Mouse (Mus musculus): Measurements from ENCODE around the gene Atxn1l.

Gene Atxn1l

DNA sequence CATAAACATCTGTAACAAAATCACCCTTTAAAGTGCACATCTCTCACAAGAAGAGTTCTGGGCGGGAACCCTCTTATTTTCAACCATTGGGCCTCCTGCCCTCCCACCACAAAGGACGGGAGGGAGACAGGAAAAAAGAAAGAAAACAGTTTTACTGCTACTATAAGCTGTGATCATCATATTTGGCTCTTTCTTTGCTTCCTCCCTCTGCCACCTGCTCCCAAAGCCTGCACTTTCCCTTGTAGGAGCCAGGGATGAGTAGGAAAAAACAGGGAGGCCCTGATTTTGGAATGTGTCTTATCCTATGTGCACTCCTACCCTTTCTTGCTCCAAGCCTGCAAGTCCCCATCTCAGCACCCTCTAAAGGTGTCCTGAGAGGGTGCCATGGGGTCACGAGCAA lies 6.5 kb downstream of the Atxn1l start:
- DNase-seq (ENCODE audit: low spot score in 2 of 2), result no peak

DNA sequence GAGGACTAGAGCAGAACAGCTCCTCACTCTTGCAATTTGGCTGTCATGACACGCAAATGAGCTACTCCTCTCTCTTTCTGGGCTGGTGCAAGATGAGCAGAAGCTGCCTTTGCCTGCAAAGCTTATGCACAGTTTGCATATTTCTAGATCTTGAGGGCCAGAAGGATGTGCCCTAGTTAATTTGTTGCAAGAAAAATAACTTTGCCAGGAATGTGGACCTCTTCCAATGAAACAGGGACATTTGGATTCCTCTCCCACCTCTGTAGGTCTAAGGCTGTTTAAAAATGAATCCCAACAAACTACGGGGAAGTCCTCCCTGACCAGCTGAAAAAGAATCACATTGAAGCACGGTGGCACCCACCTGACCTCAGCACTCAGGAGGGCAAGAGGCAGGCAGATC lies 12.4 kb downstream of the Atxn1l start:
- DNase-seq (ENCODE audit: low spot score in 2 of 2), result no peak

DNA sequence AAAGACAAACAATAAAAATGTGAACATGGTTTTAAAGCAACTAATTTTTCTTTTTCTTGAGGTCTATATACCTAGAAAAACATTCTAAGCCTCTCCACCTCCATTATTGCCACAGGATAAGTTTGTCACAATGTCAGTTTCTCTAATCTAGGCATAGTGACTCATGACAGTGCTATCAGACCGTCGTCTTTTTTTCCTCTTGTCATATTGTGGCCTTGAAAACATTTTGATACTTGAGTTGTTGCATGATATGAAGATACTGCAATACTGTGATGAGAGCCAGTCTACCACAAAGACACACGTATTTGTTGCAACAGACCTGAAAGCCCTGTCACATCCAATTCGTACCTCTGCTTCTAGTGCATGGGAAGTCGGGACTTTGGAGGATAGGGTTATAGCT lies 22.6 kb downstream of the Atxn1l start:
- DNase-seq (ENCODE audit: low spot score in 2 of 2), result no peak

DNA sequence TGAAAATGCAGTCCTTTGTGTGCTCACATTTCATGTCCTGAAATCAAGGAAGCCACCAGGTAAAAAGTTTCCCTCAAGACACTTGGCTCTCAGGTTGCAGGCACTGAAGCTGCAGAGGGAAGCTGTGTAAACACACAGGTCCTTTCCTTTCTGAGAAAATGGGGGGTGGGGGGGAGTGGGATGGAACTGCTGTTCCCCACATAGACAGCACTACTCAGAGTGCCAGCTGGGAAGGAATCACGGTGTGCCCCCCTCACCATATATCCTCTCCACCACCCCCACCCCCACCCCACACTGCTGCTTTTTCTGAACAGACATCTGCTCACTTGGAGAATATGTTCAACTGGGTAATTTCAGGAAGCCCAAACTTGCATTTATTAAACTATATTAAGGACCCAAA lies 25.0 kb downstream of the Atxn1l start:
- no peak for DNase-seq (ENCODE audit: low spot score in 2 of 2)

DNA sequence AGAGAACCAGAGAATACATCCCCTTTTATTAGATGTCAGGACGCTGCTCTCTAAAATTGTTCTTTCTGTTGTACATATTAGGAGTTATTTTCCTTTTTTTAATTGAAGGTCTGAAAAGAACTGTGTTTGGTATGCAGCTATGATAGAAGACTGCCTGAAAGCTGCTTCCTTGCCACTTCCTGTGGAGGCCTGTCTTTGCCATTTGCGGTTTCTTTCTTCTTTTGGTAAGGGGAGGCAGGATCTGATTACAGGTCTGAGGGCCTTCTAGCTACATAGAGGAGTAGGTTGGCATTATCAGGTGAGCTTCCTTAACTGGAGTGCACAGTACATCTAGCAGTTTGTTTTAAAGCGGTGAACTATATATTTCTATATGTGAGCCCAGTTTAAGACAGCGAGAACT lies 29.6 kb downstream of the Atxn1l start:
- no peak for DNase-seq (ENCODE audit: low spot score in 2 of 2)

DNA sequence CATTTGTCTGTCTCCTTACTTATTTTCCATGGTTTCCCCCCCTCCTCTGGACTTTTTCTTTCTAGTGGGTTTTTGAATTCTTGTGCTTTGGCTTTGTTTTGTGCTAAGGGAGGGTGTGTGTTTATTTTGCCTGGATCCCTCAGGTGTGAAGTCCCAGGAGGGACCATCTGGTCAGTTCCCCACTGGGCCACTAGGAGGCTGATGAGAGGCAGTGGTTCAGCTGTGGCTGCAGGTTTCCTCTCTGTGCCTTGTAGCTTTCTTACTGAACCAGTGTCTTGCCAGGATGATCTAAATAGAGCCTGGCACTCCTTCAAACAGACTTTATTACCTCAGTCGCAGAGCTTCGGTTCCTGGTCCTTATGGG lies 30.7 kb downstream of the Atxn1l start:
- peak; percentile 88 to 95 for DNase-seq (ENCODE audit: low spot score in 2 of 2)

DNA sequence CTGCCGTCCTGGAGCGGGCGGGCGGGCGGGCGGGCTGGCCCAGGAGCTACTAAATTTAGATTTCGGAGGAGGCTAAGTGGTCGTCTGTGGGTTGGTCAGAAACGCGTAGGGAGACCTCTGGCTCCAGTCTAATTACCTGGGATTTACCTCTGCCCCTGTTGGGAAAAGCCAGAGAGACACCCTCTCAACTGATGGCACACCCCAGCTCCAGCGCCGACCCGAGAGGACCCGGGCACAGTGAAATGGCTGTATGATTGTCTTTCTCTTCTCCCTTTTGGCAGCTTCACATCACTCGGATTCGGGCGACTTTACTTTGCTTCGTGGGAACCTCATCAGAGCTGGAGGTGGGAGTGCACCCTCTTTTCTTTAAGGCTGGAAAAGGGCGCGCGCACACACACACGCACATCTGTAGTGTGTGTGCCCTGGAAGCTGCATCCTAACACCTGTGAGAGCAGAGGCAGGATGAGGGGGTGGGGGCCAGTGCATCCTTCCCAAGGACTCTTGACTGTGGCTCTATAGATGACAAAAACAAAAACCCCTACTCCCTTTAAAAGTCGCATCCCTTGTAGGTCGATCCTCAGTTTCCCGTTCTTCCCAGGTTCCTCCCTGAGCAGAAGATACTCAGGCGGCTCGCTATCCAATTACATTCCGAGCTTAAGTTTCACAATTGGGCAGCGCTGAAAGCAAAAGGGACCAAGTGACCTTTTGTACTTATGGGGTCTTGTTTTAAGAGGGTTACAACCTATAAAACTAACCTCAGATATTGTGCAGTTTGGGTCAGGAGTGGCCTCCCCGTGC lies 31.3 kb downstream of the Atxn1l start:
- DNase-seq (ENCODE audit: low spot score in 2 of 2), result peak; percentile 23 to 75

DNA sequence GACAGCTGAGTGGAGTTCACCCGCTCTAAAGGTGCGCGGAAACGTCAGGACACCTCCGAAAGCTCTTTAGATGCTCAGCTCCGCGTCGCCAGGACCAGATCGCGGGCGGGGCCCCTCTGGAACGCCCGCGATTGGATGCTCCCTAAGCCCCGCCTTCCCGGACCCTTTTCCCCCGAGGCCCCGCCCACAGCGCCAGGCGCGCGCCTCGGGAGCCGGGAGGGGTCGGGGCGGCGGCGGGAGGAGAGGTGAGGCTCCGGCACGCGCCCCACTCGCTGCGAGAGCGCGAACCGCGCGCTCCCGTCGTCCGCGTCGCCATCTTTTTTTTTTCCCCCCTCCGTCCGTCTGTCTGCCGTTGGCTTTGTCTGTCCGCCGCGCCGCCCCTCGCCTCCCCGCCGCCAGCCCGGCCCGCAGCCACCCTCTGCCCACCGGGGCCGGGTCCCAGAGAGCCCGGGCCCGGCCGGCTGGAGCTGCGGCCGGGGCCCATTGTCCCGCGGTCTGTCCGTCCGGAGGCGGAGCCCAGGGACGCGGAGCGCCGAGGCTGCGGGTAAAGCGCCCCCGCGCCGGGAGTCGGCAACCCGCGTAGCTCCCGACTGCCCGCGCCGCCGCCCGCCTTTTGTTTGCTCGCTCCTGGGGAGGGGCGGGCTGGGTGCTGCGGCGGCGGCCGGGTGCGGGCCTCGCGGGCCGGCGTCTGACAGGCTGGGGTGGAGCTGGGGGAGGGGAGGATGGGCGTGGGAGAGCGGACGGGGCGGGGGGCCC lies 32.0 kb downstream of the Atxn1l start, which contains the start of gene Zfp821:
Gene Zfp821, plus strand, starts transcription at position 227 of the 756 bp plus-strand sequence.
- peak; percentile 96 to 97 for DNase-seq (ENCODE audit: low spot score in 2 of 2)

DNA sequence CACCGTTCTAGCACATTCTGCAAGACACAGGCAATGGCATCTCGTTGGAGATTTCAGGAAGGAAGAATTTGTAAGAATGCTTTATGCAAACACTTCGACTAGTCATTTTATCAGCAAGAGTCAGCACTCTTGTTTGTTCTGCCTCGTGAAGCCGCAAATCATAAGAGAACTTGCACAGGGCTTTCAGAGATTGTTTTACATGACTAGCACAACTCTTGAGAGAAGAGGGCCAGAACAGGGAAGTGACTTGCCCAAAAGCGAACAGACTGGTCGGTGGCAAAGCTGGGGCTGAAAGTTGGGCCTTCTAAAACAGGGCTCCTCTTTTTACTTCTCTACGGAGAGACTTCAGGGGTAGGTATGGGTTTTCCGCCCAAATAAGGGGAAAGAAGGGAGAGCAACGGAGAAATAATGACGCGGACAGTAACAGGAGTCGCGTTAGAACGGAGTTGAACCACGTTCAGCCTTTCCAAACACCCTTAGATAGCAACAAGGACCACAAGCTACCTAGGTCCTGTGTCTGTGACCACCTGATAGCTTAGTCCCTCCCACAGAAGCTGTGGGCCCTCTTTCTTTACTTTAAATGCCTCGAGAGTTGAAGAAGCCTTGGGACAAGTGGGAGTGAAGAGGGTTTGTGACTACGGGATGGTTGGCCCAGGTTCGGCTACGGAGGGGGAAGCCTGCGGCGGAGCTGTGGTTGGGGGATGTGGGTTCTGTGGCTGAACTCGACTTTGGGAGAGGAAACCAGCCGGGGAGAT lies 32.8 kb downstream of the Atxn1l start:
- no peak for DNase-seq (ENCODE audit: low spot score in 2 of 2)

DNA sequence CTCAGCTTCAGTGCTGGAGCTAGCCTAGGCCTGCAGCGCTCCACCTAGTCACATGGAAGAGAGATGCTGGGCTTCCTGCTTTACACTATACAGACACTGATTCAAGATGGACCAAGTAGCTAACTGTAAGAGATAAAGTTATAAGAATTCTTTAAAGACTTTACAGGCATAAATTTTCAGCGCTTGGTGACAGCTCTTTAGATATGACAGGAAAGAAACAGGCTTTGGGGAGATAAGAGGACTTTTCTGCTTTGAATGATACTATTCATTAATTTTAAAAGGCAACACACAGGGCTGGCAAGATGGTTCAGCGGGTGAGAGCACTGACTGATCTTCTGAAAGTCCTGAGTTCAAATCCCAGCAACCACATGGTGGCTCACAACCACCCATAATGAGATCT lies 39.1 kb downstream of the Atxn1l start:
- DNase-seq (ENCODE audit: low spot score in 2 of 2), result no peak

DNA sequence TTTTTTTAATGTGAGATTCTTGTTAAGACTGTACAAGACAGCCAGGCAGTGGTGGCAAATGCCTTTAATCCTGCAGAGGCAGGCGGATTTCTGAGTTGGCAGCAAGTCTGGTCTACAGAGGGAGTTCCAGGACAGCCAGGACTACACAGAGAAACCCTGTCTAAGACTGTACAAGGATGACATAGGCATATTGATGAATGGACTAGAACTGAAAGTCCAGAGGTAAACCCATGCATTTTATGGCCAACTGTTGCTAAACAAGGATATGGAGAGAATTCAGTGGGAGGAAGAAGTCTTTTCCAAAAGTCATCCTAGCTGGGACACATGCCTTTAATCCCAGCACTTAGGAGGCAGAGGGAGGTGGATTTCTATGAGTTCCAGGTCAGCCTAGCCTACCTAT lies 39.8 kb downstream of the Atxn1l start:
- DNase-seq (ENCODE audit: low spot score in 2 of 2), result no peak

DNA sequence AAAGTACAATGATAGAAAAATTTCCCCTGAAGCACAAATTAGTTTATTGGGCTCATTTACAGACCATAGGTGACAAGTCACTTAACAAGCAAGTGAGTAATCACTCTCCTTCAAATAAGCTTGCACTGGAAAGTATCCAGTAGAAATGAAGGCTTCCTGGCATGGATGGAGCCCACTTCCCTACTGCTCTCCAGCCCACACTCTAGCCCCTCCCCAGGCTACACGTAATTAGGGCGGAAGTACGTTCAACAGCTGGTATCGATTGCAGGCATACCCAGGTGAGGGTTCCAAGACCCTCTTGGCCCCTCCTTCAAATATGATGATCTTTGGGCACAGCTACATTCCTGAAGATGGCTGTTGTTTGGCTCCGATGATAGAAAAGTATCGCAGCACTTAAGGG lies 43.4 kb downstream of the Atxn1l start:
- no peak for DNase-seq (ENCODE audit: low spot score in 2 of 2)

DNA sequence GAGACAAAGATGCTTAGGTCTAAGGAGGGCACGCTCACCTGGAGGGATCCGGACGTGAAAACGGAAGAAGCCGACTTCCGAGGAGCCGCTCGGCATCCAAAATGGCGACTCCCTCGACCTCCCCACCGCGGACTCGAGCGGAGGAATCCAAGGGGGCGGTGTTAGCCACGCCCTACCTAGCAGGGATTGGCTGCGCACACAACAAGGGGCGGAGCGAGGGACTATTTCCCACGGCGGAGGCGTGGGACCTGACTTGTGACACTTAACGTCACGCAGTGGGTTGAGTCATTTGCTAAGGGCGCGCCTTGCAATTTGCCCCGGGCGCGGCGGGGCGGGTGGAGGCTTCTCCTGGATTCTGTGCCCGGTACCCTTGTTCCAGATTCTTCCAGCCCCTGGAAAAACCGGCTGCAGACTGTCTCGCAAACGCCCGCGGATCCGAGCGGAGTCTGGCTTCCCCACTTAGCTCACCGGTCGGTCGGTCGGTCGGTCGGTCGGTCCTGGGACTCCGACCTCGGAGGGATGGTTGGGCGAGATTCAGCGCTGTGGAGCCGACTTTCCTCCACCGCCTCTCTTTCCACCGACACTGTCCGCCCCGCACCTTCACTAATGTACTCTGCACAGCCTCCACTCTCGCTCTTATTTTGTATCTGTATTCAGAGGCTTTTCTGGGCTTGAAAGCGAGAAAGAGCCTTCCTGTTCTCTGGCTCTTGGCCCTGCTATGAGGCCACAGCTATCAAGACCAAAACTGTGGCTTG lies 44.2 kb downstream of the Atxn1l start, which contains the start of gene Ist1:
Gene Ist1, minus strand, starts transcription at position 115 of the 755 bp plus-strand sequence.
- DNase-seq (ENCODE audit: low spot score in 2 of 2), result peak; percentile 98

DNA sequence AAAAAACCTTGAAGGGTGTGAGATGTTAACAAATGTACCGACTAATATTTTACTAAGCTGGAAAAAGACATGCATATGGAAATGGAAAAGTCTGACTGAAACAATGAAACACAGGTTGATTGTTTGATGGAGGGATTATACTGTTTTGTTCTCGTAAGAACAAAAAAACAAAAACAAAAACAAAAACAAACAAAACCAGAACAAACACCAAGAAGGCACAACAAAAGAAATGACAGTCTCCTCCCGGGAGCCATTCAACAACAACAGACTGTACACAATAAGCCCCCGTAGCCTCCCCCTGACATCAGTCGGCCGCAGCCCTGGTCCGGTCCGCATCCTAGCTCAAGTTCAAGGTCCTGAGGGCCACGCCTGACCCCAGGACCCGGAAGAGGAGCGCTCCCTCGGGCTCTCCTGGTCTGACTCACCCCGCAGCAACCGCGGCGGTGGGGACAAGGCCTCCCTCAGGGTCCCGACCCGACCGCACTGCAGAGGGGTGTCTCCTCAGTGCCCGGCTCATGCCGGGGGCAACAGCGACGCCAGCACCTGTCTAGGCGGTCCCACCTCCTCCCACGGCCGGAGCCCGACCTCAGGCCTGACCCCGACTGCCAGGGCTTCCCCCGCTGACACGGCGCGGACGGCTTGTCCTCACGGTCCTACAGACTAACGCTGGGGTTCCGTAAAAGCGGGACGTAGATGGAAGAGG lies 44.9 kb downstream of the Atxn1l start:
- no peak for DNase-seq (ENCODE audit: low spot score in 2 of 2)

DNA sequence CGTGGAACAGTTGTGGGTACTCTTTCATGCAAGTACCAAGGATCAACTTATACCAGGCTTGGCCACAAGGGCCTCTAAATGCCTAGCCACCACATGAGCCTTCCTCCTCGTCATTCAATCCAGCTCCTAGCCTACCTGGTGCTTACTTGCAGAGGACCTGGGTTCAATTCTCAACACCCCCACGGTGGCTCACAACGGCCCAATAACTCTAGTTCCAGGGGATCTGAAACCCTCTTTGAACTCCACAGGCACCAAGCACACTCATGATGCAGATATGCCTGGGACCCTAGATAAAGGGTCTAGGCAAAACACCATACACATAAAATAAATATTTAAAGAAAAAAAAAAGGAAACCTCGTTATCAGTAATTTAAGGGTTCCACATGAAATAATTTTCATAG lies 45.8 kb downstream of the Atxn1l start:
- no peak for DNase-seq (ENCODE audit: low spot score in 2 of 2)

DNA sequence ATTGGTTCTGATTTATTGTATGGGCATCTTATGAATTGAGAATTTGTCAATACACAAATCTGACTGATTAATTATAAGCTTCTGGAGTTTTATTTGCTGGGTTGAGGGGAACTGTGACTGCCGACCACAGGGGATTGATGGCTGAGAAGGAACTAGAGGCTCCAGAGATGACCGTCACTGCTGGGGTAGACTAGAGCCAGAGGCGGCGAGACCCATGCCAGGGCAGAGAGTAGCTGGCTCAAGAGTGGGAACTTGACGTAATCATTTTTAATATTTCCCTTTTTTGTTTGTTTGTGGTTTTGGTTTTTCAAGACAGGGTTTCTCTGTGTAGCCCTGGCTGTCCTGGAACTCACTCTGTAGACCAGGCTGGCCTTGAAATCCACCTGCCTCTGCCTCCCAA lies 50.3 kb downstream of the Atxn1l start:
- DNase-seq (ENCODE audit: low spot score in 2 of 2), result no peak

DNA sequence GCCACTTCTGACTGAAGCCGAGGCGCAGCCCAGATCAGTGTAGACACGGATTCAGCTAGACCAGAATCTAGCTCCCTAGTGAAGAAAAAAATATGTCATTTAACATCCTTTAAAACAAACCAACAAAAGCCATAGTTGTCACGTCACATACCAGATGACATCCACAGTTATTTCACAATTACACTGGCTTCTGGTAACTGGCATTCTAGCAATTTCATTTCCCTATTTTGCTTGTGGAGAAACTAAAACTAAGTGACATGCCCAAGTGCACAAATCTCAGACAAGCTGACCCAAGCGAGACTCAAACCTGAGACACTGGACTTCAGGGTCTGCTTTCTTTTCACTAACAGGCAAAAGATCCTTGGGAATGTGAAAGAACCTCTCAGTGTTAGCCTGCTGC lies 55.4 kb downstream of the Atxn1l start:
- no peak for DNase-seq (ENCODE audit: low spot score in 2 of 2)

DNA sequence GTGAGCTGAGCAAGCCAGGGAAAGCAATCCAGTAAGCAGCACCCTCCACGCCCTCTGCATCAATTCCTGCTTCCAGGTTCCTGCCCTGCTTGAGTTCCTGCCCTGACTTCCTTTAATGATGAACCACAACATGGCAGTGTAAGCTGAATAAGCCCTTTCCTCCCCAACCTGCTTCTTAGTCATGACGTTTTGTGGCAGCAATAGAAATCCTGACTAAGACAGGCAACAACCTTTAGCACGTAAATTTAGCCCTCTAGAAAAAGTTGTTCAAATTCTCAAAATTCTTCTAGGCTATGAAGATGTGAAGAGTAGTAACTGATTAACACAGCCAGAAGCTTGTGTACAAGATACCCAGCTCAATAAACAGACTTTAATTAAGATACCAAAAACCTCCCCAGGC lies 56.0 kb downstream of the Atxn1l start:
- DNase-seq (ENCODE audit: low spot score in 2 of 2), result no peak
